Mouse (Mus musculus): Measurements from ENCODE around the gene Tshz3. TPM values are rescaled to one million over a fixed set of nuclear protein-coding genes. Genes with fewer than 3 reads are reported as not detected.

Gene Tshz3
- polyA plus RNA-seq, 1 experiment = 1.0 TPM

DNA sequence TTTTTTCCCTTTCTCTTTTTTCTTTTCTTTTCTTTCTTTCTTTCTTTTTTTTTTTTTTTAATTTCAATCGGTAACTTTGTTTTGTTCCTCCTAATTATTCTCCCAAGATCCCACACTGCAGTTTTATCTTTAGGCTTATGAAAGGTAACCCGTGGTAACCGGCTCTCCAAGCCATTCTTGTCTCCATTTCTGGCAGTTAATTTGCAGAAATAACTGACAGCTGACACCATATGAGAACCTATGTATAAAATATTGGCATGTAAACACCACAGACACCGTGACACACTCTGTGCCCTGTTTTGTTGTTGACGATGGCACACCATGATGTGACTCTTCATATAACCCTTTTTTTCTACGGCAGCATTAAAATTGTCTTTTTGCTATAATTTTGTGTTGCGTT, 75.2 kb downstream of the Tshz3 start:
- WGBS = 82% methylated on average over 7 of the region's 7 CpGs
- no peak for DNase-seq (ENCODE audit: low read depth, low spot score)

DNA sequence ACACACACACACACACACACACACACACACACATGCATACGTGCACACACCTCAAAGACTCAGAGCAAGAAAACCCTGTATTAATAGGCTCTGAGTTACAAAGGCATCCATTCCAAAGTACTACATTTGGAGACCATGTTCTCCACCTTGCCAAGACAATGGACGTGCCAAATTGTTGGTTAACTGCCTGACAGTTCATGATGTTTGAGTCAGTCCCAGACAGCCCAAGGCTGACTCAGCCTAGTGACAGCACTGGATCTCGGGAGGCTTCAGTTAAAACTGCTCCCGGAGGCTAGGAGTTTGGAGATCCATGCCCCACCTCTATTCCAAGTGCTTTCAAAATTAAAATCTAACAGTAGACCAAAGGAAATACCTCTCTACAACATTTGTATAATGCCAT, 79.0 kb downstream of the Tshz3 start:
- 74% methylated on average over 4 of the region's 4 CpGs for WGBS
- no peak for DNase-seq (ENCODE audit: low read depth, low spot score)

DNA sequence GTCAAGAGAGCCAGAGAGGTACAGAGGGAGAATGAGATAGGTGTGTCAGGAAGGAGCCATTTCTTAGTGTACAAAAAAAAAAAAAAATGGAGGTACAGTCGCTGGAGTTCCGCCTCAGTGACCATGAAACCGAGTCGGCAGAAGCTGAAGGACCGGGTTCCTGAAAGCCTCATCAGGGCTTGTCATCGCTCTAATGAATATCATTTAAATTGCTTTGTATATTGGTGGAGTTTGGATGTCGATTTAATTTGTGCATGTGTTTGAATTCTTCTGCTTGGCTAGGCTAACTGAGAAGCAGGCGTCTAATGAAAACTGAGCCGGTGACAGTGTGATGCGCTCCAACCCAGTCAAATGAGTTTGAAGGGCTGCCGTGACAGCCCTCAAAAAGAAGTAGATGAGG, 80.5 kb downstream of the Tshz3 start:
- WGBS = 91% methylated on average over 11 of the region's 11 CpGs
- DNase-seq (ENCODE audit: low read depth, low spot score) = no peak

DNA sequence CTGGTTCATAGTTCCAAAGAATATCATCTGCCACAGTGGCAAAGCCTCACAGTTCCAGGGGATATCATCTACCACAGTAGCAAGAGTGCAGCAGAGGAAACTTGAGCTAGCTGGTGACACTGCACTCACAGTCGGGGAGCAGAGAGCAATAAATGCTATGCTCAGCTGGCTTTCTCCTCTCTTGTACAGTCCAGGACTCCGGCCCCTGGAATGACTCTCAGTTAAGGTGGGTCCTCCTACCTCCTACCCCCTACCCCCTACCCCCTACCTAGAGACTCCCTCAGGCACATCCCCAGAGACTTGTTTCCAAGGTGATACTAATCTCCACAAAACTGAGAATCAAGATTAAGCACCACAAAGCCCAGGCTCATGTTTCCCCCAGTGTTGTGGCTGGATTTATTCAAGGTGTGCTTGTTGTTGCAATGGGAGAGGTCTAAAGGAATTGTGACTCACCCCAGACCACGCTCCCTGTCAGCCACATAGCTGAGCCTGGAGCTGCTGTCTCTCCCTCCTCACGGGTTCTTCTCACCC, 86.4 kb downstream of the Tshz3 start:
- DNase-seq (ENCODE audit: low read depth, low spot score) = no peak
- WGBS = 48% methylated on average over 4 of the region's 4 CpGs

DNA sequence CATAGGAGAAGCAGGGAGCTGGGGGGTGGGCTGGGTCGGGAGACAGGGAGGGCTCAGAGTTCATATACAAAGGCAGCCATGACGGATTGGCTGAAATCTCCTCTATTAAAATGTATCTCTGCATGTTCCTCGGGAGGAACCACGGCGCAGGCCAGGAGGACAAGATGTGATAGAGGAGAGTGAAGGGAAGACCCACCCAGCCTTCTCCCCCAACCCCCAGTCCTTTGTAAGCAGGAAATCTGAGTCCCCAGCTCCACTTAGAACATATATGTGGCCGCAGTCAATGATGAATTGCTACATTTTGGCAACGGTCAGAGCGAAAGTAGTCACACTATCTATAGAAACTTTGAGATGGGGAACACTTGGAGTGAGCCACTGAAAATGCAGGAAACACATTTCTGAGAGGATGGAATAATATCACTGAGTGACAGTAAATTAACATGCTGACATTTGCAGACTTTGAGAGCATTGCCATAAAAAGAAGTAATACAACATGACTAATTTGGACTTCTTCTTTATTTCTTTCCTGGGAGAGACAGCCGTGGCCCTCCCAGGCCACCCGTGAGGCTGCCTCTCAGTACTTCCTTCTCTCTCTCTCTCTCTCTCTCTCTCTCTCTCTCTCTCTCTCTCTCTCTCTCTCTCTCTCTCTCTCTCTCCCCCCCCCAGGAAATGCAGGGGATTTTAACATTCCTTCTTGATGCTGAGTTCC, 88.9 kb downstream of the Tshz3 start:
- 64% methylated on average over 10 of the region's 10 CpGs for whole genome bisulfite sequencing
- DNase-seq (ENCODE audit: low read depth, low spot score) = no peak

DNA sequence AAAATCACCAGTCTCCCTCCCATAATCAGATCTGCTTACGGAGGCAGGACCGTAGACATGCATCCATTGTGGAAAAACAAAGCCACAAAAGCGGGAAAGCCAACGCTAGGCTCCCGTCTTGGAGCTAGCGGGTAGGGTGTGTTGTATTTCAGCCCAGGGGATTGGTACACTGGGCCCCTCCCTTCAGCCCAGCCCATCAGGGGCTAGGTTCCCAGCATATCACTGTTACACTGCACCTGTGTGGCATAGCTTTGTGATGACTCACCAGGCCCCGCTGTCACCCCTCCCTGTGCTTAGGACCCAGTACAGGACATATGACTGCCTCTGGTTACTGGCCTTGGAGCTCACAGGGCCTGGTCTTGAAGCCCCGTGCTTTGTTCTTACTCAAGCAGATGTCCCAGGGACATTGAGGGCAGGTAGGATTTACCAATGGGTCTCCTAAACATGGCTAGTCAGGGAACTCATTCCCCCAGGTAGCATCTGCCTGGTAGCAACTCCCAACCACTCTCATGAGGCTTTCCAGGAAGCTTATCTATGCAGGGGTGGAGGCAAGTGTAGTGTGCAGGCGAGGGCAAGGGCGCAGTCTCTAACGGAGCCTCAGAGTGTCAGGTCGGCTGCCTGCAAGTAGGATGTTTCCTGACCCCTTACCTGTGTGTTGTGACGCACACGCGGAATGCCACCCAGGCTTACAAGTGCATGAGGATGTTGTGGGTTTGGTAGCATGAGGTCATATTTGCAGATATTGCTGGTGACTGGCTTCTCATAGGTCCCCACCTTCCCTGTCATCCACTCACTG, 98.7 kb downstream of the Tshz3 start:
- 72% methylated on average over 15 of the region's 15 CpGs for WGBS
- DNase-seq (ENCODE audit: low read depth, low spot score) = no peak

All from large intestine, adult 2 months (tissue).